Mouse (Mus musculus) forebrain, embryonic 16.5 days (tissue): Measurements from ENCODE around the gene Olfr1555-ps1. TPM values are rescaled to one million over a fixed set of nuclear protein-coding genes. Genes with fewer than 3 reads are reported as not detected.

Experiments
- ATAC-seq: fragments of 200-750 bp; cut with Nextera tagmentation; 2 replicates; pipeline ENCODE4 v1.8.0; 2017; ENCODE audit warnings: mild to moderate bottlenecking, moderate library complexity
- H3K27ac ChIP-seq: fragments of 300-500 bp; sonication (generic); 2 replicates; pipeline ENCODE4 v1.5.1; 2014; ENCODE audit warnings: low read length, control low read depth
- H3K27me3 ChIP-seq: fragments of 300-500 bp; sonication (generic); replicated peaks from 2 replicates; pipeline ENCODE4 v1.6.1; 2014; ENCODE audit warnings: low read length; ENCODE audit not compliant: control insufficient read depth, insufficient read depth
- H3K36me3 ChIP-seq: fragments of 300-500 bp; sonication (generic); 2 replicates; pipeline ENCODE4 v1.6.1; 2014; ENCODE audit not compliant: control insufficient read depth, insufficient read depth
- H3K4me1 ChIP-seq: fragments of 300-500 bp; sonication (generic); replicated peaks from 2 replicates; pipeline ENCODE4 v1.6.1; 2014; ENCODE audit warnings: low read length; ENCODE audit not compliant: control insufficient read depth, insufficient read depth
- H3K4me2 ChIP-seq: fragments of 300-500 bp; sonication (generic); 2 replicates; pipeline ENCODE4 v1.6.1; 2014; ENCODE audit warnings: mild to moderate bottlenecking, low read length, control low read depth
- H3K4me3 ChIP-seq: fragments of 300-500 bp; sonication (generic); replicated peaks from 2 replicates; pipeline ENCODE4 v1.5.1; 2014; ENCODE audit warnings: mild to moderate bottlenecking, low read length, control low read depth
- H3K9ac ChIP-seq: fragments of 300-500 bp; sonication (generic); replicated peaks from 2 replicates; pipeline ENCODE4 v1.6.1; 2014; ENCODE audit warnings: low read depth, low read length, control low read depth
- H3K9me3 ChIP-seq: fragments of 300-500 bp; sonication (generic); 2 replicates; pipeline ENCODE4 v1.6.1; 2016; ENCODE audit warnings: low read length; ENCODE audit not compliant: control insufficient read depth
- whole genome bisulfite sequencing: fragments of 180-500 bp; shearing (Covaris S2); extraction: QIAGEN DNeasy Blood & Tissue Kit; methylation state at CpG from one replicate; pipeline ENCODE4 v1.1.7; 2014; 5-methylcytosine and 5-hydroxymethylcytosine counted together
- polyA plus RNA-seq: library from polyadenylated mRNA; unstranded; fragments of >200 nt; fragmentation: Nextera tagmentation; extraction: Ambion mirVana; gene quantifications from 2 replicates; pipeline ENCODE4 v1.2.1, GENCODE M21; 2015

Olfr1555-ps1 gene
- polyA plus RNA-seq, 1 experiment from 2014 or later: not detected

DNA sequence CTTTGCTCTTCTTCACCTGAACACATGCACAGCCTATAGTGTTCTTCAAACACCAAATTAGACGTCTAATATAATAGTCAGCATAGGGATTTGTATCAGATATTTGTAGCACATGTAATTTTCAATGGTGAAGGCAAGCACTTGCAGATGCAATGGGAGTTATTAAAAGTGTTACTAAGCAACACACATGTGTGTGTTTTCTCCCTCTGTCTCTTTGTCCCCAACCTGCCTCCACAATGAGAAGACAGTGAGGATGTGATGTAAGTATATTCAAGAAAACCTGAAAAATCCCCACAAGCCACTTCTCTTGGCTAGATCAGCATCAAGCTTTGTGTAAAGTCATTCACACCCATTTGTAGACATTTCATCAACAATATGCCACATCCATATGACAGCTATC lies 54.1 kb downstream of the Olfr1555-ps1 start, which contains the start of gene Olfr1428:
Gene Olfr1428, minus strand, starts transcription at position 101 of the 400 bp plus-strand sequence.
- Histone ChIP-seq H3K27ac (no peak within 1 kb of the TSS), H3K4me2 (no peak within 1 kb of the TSS), H3K9ac (no peak within 1 kb of the TSS), H3K36me3 (no peaks in the 10 kb centered on the region), H3K9me3 (no peaks in the 10 kb centered on the region), H3K27me3 (no peaks in the 10 kb centered on the region), H3K4me1 (no peaks in the 10 kb centered on the region), H3K4me3 (no peak within 1 kb of the TSS)
- no peak for ATAC-seq
- 80% methylated on average over 1 of the region's 1 CpGs for WGBS

Other genes starting within 250 kb of the Olfr1555-ps1 start
- 4.1 and 4.3 TPM in 2 replicates for gene Osbp, start 204.2 kb downstream of the Olfr1555-ps1 start, polyA plus RNA-seq
- not detected in 2 replicates for gene Olfr1423, start 128.8 kb downstream of the Olfr1555-ps1 start, polyA plus RNA-seq
- not detected in 2 replicates for gene Olfr1424, start 107.4 kb downstream of the Olfr1555-ps1 start, polyA plus RNA-seq
- not detected in 2 replicates for gene Olfr1425, start 92.4 kb downstream of the Olfr1555-ps1 start, polyA plus RNA-seq
- not detected in 2 replicates for gene Olfr1426, start 78.1 kb downstream of the Olfr1555-ps1 start, polyA plus RNA-seq
- not detected in 2 replicates for gene Olfr1427, start 66.8 kb downstream of the Olfr1555-ps1 start, polyA plus RNA-seq
- gene Olfr1428, start 54.2 kb downstream of the Olfr1555-ps1 start, polyA plus RNA-seq: not detected in 2 replicates
- gene Olfr76, start 46.9 kb downstream of the Olfr1555-ps1 start, polyA plus RNA-seq: not detected in 2 replicates
- gene Olfr1431, start 30.5 kb upstream of the Olfr1555-ps1 start, polyA plus RNA-seq: not detected in 2 replicates
- gene Olfr1432, start 62.5 kb upstream of the Olfr1555-ps1 start, polyA plus RNA-seq: not detected in 2 replicates
- not detected in 2 replicates for gene Olfr262, start 71.5 kb upstream of the Olfr1555-ps1 start, polyA plus RNA-seq
- gene Olfr235, start 90.9 kb upstream of the Olfr1555-ps1 start, polyA plus RNA-seq: not detected in 2 replicates
- not detected in 2 replicates for gene Olfr1434, start 109.7 kb upstream of the Olfr1555-ps1 start, polyA plus RNA-seq
- gene Olfr1436, start 129.0 kb upstream of the Olfr1555-ps1 start, polyA plus RNA-seq: not detected in 2 replicates
- not detected in 2 replicates for gene Olfr1437, start 155.0 kb upstream of the Olfr1555-ps1 start, polyA plus RNA-seq
- gene Olfr1438-ps1, start 165.8 kb upstream of the Olfr1555-ps1 start, polyA plus RNA-seq: not detected in 2 replicates
- not detected in 2 replicates for gene Olfr1440, start 217.2 kb upstream of the Olfr1555-ps1 start, polyA plus RNA-seq
- gene Olfr1441, start 247.3 kb upstream of the Olfr1555-ps1 start, polyA plus RNA-seq: not detected in 2 replicates